Mouse (Mus musculus): ENCODE results near the gene Agmat. TPM values are rescaled to one million over a fixed set of nuclear protein-coding genes. Genes with fewer than 3 reads are reported as not detected.
A peak's percentile ranks its signal among the peaks of the same experiment; 100 is the strongest.

Agmat gene
- total RNA-seq, 2 experiments from 2014 or later, result 2.8 to 3.3 TPM

GRCm38 (mm10) chr4:141734446-141735205 lies 11.8 kb upstream of the Agmat start:
- peak; percentile 91 to 95 for DNase-seq (ENCODE audit: low spot score in 2 of 2)

GRCm38 (mm10) chr4:141735206-141735560 lies 11.3 kb upstream of the Agmat start:
- no peak for DNase-seq (ENCODE audit: low spot score in 2 of 2)

GRCm38 (mm10) chr4:141736856-141737255 lies 9.6 kb upstream of the Agmat start:
- DNase-seq (ENCODE audit: low spot score in 2 of 2), result no peak

- DNase-seq (ENCODE audit: low spot score in 2 of 2), result no peak
These were observed 8.5 kb upstream of the Agmat start for GRCm38 (mm10) chr4:141738015-141738414.

GRCm38 (mm10) chr4:141741856-141742255 lies 4.6 kb upstream of the Agmat start:
- DNase-seq (ENCODE audit: low spot score in 2 of 2), result no peak

GRCm38 (mm10) chr4:141742381-141742780 lies 4.1 kb upstream of the Agmat start:
- no peak for DNase-seq (ENCODE audit: low spot score in 2 of 2)

- no peak for DNase-seq (ENCODE audit: low spot score in 2 of 2)
These were observed 3.1 kb downstream of the Agmat start for GRCm38 (mm10) chr4:141749557-141749956.

GRCm38 (mm10) chr4:141750826-141751225 lies 4.4 kb downstream of the Agmat start:
- DNase-seq (ENCODE audit: low spot score in 2 of 2), result no peak

- DNase-seq (ENCODE audit: low spot score in 2 of 2), result no peak
These were observed 5.1 kb downstream of the Agmat start for GRCm38 (mm10) chr4:141751419-141752075.

GRCm38 (mm10) chr4:141752076-141752421 lies 5.6 kb downstream of the Agmat start:
- DNase-seq (ENCODE audit: low spot score in 2 of 2), result no peak

- DNase-seq (ENCODE audit: low spot score in 2 of 2), result peak in 1 of 2 experiments; percentile 8
These were observed 9.0 kb downstream of the Agmat start for GRCm38 (mm10) chr4:141755375-141755930.

- DNase-seq (ENCODE audit: low spot score in 2 of 2), result no peak
These were observed 10.7 kb downstream of the Agmat start for GRCm38 (mm10) chr4:141757124-141757523.

GRCm38 (mm10) chr4:141758874-141759542 lies 12.5 kb downstream of the Agmat start:
- no peak for DNase-seq (ENCODE audit: low spot score in 2 of 2)

- no peak for DNase-seq (ENCODE audit: low spot score in 2 of 2)
These were observed 14.5 kb downstream of the Agmat start for GRCm38 (mm10) chr4:141760942-141761341.

- DNase-seq (ENCODE audit: low spot score in 2 of 2), result no peak
These were observed 15.7 kb downstream of the Agmat start for GRCm38 (mm10) chr4:141762102-141762598.

GRCm38 (mm10) chr4:141763476-141763875 lies 17.0 kb downstream of the Agmat start:
- DNase-seq (ENCODE audit: low spot score in 2 of 2), result no peak

- no peak for DNase-seq (ENCODE audit: low spot score in 2 of 2)
These were observed 18.5 kb downstream of the Agmat start for GRCm38 (mm10) chr4:141765008-141765407.

GRCm38 (mm10) chr4:141766316-141766667 lies 19.8 kb downstream of the Agmat start:
- DNase-seq (ENCODE audit: low spot score in 2 of 2), result peak in 1 of 2 experiments; percentile 12

GRCm38 (mm10) chr4:141766668-141767352 lies 20.3 kb downstream of the Agmat start:
- DNase-seq (ENCODE audit: low spot score in 2 of 2), result peak in 1 of 2 experiments; percentile 21

GRCm38 (mm10) chr4:141767353-141768036 lies 21.0 kb downstream of the Agmat start:
- peak in 1 of 2 experiments; percentile 26 for DNase-seq (ENCODE audit: low spot score in 2 of 2)

Data from left cerebral cortex, adult 18-20 months (tissue).